Mouse (Mus musculus) CD4-positive, CD25-positive, alpha-beta regulatory T cell, adult 4 months (primary cell): ENCODE measurements around the gene Ins1. TPM values are rescaled to one million over a fixed set of nuclear protein-coding genes. Genes with fewer than 3 reads are reported as not detected.

Experiments used
- ATAC-seq: one replicate; pipeline ENCODE4 v1.8.0; 2017
- polyA plus RNA-seq, 2 experiments: library from polyadenylated mRNA; unstranded; fragments of 100-300 nt; shearing (Covaris generic); gene quantifications; one replicate each; pipeline ENCODE4 v1.2.1; 2017

Ins1 gene
- under 1 TPM in 1 of 2 experiments, not detected in 1; 0.40 TPM for polyA plus RNA-seq

DNA sequence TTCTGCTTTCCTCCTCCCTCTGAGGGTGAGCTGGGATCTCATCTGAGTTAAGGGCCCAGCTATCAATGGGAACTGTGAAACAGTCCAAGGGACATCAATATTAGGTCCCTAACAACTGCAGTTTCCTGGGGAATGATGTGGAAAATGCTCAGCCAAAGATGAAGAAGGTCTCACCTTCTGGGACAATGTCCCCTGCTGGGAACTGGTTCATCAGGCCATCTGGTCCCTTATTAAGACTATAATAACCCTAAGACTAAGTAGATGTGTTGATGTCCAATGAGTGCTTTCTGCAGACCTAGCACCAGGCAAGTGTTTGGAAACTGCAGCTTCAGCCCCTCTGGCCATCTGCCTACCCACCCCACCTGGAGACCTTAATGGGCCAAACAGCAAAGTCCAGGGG, at the start of gene Ins1:
Gene Ins1, plus strand, starts transcription at position 301 of the 400 bp plus-strand sequence.
- ATAC-seq = no peak
